Mouse (Mus musculus): ENCODE results near the gene Ncoa6.

- TF ChIP-seq POLR2A (IDR thresholded peaks at IDR 0.05; ENCODE audit: borderline replicate concordance, insufficient read depth, low read length) (no peak), CTCF (IDR thresholded peaks at IDR 0.05; ENCODE audit: borderline replicate concordance, insufficient read depth, low read depth, low read length) (no peak)
Measured at GRCm38 (mm10) chr2:155381060-155381437, 92.6 kb downstream of the Ncoa6 start.
